Mouse (Mus musculus) mouse embryonic stem cell (cell line): ENCODE data around the gene Ppig.

Source experiments
- in situ Hi-C, 2 experiments: fragments of 300-500 bp; cut with MboI; formaldehyde crosslinking; loops; 1 replicate in 1 of 2; 3 replicates in 1 of 2; pipeline ENCODE4 v1.14.3; 2019 to 2020; ENCODE audit warnings: low sequenced_read_pairs in 2 of 2, low pct_unique_long_range_greater_than_20kb in 1 of 2, mixed read lengths in 1 of 2; ENCODE audit not compliant: unreplicated experiment in 1 of 2

Gene Ppig

GRCm38 (mm10) chr2:69722273-69722649, at the start of gene Ppig:
Gene Ppig (plus strand): TSS chr2:69722545.
- in situ Hi-C loops: no loop called here

DNA sequence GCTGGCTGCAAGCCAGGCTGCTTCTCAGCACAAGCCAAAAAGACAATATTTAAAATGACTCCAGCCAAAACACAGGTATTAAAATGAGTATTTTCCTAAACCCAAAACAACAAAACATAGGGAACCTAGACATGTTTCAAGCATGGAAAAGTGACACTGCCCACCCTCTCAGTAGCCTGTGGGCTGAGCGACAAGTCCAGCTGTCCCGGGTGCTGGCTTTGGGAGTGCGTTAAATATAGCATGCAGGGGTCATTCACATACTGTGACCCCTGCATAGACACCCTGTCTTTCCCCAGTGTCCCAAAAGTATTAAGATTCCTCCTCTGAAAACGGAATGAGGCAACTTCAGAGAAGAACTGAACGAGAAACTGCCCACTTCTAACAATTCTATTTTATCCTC, 48.6 kb upstream of the Ppig start:
- in situ Hi-C loops: no loop called here

GRCm38 (mm10) chr2:69675266-69675665, 47.1 kb upstream of the Ppig start:
- in situ Hi-C loops: loop anchor here in 1 of 2 experiments (5.0 kb wide), 1 partner anchor 38 kb away; no protein-coding TSS in a partner anchor

- in situ Hi-C loops: loop anchor here in 1 of 2 experiments (5.0 kb wide), 1 partner anchor 39 kb away; no protein-coding TSS in a partner anchor
Measured at GRCm38 (mm10) chr2:69676713-69677112, 45.6 kb upstream of the Ppig start.

GRCm38 (mm10) chr2:69677215-69677614, 45.1 kb upstream of the Ppig start:
- in situ Hi-C loops: loop anchor here in 1 of 2 experiments (5.0 kb wide), 1 partner anchor 40 kb away; no protein-coding TSS in a partner anchor

GRCm38 (mm10) chr2:69679990-69680389, 42.4 kb upstream of the Ppig start:
- in situ Hi-C loops: loop anchor here in 1 of 2 experiments (5.0 kb wide), 1 partner anchor 43 kb away; no protein-coding TSS in a partner anchor

DNA sequence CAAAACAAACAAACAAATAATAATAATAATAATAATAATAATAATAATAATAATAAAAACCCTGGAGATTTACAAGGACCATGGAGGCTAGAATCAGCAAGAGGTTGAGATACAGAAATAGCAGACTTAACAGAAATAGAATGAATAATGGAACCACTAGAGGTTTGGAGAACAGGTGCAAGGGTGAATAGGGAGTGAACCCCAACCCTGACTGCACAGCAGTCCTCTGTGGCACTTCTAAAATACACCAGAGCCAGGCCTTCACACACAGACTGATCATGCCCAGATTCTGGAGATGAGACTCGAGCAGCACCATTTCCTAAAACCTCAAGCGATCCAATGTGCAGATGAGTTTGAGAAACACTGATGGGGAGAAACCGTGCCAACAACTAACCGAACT, 40.4 kb upstream of the Ppig start:
- in situ Hi-C loops: no loop called here

- in situ Hi-C loops: no loop called here
Measured at GRCm38 (mm10) chr2:69683036-69683805, 39.1 kb upstream of the Ppig start.

GRCm38 (mm10) chr2:69684488-69684887, 37.9 kb upstream of the Ppig start:
- in situ Hi-C loops: no loop called here

GRCm38 (mm10) chr2:69690214-69690613, 32.1 kb upstream of the Ppig start:
- in situ Hi-C loops: no loop called here

GRCm38 (mm10) chr2:69690843-69691242, 31.5 kb upstream of the Ppig start:
- in situ Hi-C loops: no loop called here

- in situ Hi-C loops: no loop called here
Measured at GRCm38 (mm10) chr2:69693501-69693900, 28.8 kb upstream of the Ppig start.

DNA sequence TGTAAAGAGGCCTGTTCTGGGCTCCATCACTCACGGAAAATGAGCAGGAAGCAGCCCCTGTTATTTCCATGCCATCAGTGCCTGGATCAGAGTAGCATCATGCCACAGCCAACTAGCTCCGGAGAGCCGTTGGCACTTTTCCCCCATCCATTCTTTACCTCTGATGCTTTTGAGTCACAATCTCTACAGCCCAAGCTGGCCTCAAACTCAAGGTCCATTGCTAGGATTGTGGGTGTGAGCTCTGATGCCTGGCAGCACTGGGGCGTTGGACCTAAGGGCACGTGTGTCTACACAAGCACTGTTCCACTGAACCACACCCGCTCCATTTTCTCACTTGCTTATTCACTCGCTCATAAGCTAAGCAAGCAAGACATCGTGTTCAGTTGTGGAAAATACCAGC, 21.9 kb upstream of the Ppig start:
- in situ Hi-C loops: no loop called here

DNA sequence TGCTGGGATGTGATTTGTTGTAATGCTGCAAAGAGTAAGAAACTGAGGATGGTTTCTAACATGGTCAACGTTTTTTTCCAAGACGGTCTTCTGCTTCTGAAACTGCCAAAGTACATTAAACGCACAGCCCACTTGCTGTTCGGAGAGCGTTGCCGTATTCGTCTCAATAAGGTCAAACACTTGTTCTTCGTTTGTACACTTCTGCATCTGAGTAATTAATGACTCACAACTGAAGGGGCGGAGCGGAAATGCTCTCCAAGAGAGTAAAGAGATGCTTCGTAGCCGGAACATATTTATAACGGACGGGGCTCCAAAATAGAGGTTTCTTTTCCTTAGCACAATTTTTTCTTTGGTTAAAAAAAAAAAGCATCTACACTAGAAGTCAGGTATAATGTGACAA, 10.2 kb upstream of the Ppig start:
- in situ Hi-C loops: no loop called here

GRCm38 (mm10) chr2:69712981-69713625, 9.2 kb upstream of the Ppig start, which contains the start of gene Fastkd1:
Gene Fastkd1 (minus strand): TSS chr2:69713516.
- in situ Hi-C loops: no loop called here

DNA sequence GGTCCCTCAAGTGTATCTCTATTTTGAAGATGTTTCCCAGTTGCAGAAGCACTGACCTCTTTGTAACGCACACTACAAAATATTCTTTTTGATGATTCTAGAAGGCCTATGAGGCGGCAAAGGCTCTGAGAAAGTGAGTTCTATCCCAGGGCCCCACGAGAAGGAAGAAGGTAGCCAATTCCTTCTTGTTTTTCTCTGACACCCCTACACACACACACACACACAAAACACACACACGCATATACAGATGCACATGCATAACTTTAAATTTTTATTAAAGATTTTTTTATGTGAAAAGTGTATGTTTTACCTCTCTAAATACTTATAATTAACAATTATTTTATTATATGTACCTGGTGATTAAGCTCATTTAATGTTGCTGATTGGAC, 8.7 kb upstream of the Ppig start:
- in situ Hi-C loops: no loop called here

- in situ Hi-C loops: no loop called here
Measured at GRCm38 (mm10) chr2:69714126-69714525, 8.2 kb upstream of the Ppig start.

GRCm38 (mm10) chr2:69716483-69716882, 5.9 kb upstream of the Ppig start:
- in situ Hi-C loops: no loop called here

GRCm38 (mm10) chr2:69719121-69719520, 3.2 kb upstream of the Ppig start:
- in situ Hi-C loops: no loop called here
